Mouse (Mus musculus): ENCODE measurements around the gene Gatad2b. TPM values are rescaled to one million over a fixed set of nuclear protein-coding genes. Genes with fewer than 3 reads are reported as not detected.

Gatad2b gene
- polyA plus RNA-seq, 1 experiment, result 17.5 TPM

DNA sequence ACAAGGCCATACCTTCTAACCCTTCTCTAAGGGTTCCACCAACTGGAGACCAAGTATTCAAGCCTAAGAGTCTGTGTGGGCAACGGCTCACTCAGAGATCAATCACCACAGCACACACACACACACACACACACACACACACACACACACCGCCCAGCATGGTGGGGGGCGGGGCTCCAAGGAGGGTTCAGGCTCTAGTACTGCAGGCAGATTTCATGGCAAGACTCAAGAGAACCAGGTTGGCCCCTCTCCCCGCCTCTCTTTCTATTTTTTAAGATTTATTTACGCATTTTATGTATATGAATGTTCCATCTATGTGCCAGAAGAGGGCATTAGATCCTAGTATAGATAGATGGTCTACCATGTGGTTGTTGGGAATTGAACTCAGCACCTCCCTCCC lies 79.8 kb downstream of the Gatad2b start:
- WGBS, result 52% methylated on average over 5 of the region's 5 CpGs
- Histone ChIP-seq H3K27ac (ENCODE audit: control insufficient read depth, insufficient read depth, low read depth, low read length, poor library complexity) (no peak overlapping the region; the same call in 1 of the 2 replicates), H3K4me1 (ENCODE audit: control insufficient read depth, insufficient read depth, low read length) (no peaks in the 10 kb centered on the region; the same call in 1 of the 2 replicates), H3K4me3 (replicated peaks; ENCODE audit: control insufficient read depth, low read depth, low read length) (no peak overlapping the region)
- TF ChIP-seq POLR2A (IDR thresholded peaks at IDR 0.05; ENCODE audit: borderline replicate concordance, control insufficient read depth, low read depth, low read length) (no peak), CTCF (IDR thresholded peaks at IDR 0.05; ENCODE audit: control insufficient read depth, insufficient read depth, low read length) (no peak)

DNA sequence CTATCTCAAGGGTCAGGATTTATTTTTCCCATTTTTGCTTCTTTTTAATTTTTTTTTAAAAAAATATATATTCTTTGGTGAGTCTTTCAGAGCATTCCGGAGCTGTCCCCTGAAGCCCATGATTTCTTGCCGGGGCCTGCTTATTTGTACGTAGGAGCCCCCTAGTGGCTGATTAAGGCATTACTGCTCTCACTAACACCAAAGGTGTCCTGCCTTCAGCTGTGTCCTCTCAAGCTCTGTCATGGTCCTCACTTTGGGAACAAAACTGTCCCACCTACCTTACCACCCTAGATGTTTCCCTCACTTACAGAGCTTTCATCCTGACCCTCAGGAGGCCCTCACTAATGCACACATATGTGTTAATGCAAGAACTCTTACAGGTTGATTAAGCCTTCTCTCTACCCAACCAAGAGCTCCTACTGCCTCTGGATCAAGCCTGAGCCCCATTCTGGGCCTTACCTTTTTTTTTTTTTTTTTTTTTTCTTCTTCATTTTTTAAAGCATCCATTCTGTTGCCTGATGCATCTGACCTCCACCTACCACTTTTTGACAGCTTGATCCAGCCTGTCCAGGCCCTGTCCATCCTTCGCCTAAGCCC lies 80.6 kb downstream of the Gatad2b start:
- TF ChIP-seq CTCF (IDR thresholded peaks at IDR 0.05; ENCODE audit: control insufficient read depth, insufficient read depth, low read length) (peak; percentile 53), POLR2A (IDR thresholded peaks at IDR 0.05; ENCODE audit: borderline replicate concordance, control insufficient read depth, low read depth, low read length) (no peak)
- Histone ChIP-seq H3K4me3 (replicated peaks; ENCODE audit: control insufficient read depth, low read depth, low read length) (no peak overlapping the region), H3K4me1 (ENCODE audit: control insufficient read depth, insufficient read depth, low read length) (no peaks in the 10 kb centered on the region; the same call in 1 of the 2 replicates), H3K27ac (ENCODE audit: control insufficient read depth, insufficient read depth, low read depth, low read length, poor library complexity) (no peak overlapping the region)
- 24% methylated on average over 4 of the region's 4 CpGs for WGBS

DNA sequence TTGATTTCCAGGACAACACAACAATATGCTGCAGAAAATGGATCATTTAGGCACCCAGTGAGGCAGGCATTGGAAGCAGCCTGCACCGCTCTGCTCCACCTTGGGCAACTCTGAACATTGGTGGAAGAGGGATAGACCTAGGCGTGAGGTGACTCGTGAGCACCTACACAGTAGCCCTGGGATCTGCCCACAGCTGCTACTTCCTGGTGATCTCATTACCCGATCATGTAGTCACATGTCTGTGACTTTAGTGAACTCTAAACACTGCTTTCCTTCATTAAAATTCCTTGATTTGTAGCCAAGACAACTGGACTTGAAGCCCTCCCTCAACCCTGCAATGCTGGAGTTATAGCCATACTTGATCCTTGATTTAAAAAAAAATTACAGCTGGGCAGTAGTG lies 81.4 kb downstream of the Gatad2b start:
- H3K4me1 ChIP-seq (ENCODE audit: control insufficient read depth, insufficient read depth, low read length), result no peaks in the 10 kb centered on the region; the same call in 1 of the 2 replicates

DNA sequence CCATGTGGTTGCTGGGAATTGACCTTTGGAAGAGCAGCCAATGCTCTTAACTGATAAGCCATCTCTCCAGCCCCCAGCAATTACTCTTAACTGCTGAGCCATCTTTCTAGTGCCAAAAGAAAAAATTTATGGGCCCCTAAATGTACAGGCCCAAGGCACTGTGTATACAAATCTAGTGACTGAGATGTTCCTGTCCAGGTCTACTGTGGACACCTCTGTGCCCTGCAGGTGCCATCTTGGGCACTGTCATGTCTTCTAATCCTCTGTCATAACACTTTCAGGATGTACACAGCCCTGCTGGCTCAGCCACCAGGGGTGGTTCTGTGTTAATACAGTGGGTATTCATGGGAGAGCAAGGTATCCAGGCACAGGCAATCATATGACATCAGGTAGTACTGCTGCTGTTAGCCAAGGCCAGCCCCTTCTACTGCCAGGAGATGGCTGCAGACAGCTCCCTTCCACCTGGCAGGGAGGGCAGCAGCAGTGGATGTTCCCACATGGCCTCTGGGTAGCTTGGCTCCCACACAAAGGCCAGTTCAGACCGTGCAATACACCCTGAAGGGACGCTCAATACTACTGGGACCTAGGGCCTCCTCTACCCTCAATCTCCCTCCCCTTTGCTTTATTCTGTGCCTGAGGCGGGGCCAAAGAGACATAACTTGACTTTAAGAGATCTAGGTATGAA lies 82.7 kb downstream of the Gatad2b start:
- Histone ChIP-seq H3K4me3 (replicated peaks; ENCODE audit: control insufficient read depth, low read depth, low read length) (no peak overlapping the region), H3K27ac (ENCODE audit: control insufficient read depth, insufficient read depth, low read depth, low read length, poor library complexity) (no peak overlapping the region), H3K4me1 (ENCODE audit: control insufficient read depth, insufficient read depth, low read length) (no peaks in the 10 kb centered on the region; the same call in 1 of the 2 replicates)
- WGBS, result 81% methylated on average over 3 of the region's 3 CpGs
- TF ChIP-seq CTCF (IDR thresholded peaks at IDR 0.05; ENCODE audit: control insufficient read depth, insufficient read depth, low read length) (no peak), POLR2A (IDR thresholded peaks at IDR 0.05; ENCODE audit: borderline replicate concordance, control insufficient read depth, low read depth, low read length) (no peak)

More for the DNA sequence above, 81.4 kb downstream of the Gatad2b start:
- 73% methylated on average over 4 of the region's 4 CpGs for WGBS
- no peak for TF ChIP-seq CTCF (IDR thresholded peaks at IDR 0.05; ENCODE audit: control insufficient read depth, insufficient read depth, low read length)
- no peak for TF ChIP-seq POLR2A (IDR thresholded peaks at IDR 0.05; ENCODE audit: borderline replicate concordance, control insufficient read depth, low read depth, low read length)
- no peak overlapping the region for H3K4me3 ChIP-seq (replicated peaks; ENCODE audit: control insufficient read depth, low read depth, low read length)
- H3K27ac ChIP-seq (ENCODE audit: control insufficient read depth, insufficient read depth, low read depth, low read length, poor library complexity), result no peak overlapping the region

DNA sequence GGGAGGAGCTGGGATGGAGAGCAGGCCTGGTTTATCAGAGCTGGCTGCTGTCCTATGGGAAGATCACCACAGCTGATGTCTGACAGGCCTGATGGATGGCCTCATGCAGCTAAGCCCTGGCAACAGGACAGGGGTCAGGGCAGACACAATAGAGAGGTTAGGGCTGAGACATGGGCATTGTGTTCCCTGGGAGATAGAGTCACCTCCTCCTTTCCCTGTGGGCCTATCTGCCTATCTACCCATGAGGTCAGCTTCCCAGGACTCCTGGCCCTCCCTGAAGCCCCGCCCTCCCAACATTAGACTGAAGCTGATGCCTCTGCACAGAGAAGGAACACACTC lies 83.2 kb downstream of the Gatad2b start:
- no peak overlapping the region for H3K4me3 ChIP-seq (replicated peaks; ENCODE audit: control insufficient read depth, low read depth, low read length)
- no peak overlapping the region for H3K27ac ChIP-seq (ENCODE audit: control insufficient read depth, insufficient read depth, low read depth, low read length, poor library complexity)
- H3K4me1 ChIP-seq (ENCODE audit: control insufficient read depth, insufficient read depth, low read length), result no peaks in the 10 kb centered on the region; the same call in 1 of the 2 replicates
- TF ChIP-seq POLR2A (IDR thresholded peaks at IDR 0.05; ENCODE audit: borderline replicate concordance, control insufficient read depth, low read depth, low read length) (no peak), CTCF (IDR thresholded peaks at IDR 0.05; ENCODE audit: control insufficient read depth, insufficient read depth, low read length) (no peak)
- WGBS, result 67% methylated on average over 1 of the region's 1 CpGs

DNA sequence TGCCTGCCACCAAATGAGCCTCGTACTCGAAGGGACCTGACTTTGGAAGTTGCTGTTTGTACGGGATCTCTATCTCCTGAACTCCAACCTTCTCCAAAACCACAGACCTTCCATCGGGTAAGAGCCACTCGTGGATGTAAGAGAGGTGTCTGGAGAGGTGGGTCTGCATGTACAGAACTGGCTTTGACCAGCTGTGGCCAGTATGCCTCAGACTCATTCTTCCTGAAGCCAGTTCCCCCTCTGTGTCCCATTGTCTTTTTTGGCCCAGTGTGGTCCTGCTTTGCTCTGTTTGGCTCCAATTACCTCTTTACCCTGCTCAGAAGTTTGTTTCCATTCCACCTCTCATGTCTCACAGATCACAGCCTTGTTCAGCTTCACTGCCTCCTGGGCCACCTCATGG lies 85.5 kb downstream of the Gatad2b start:
- TF ChIP-seq POLR2A (IDR thresholded peaks at IDR 0.05; ENCODE audit: borderline replicate concordance, control insufficient read depth, low read depth, low read length), result no peak
- no peak for TF ChIP-seq CTCF (IDR thresholded peaks at IDR 0.05; ENCODE audit: control insufficient read depth, insufficient read depth, low read length)
- Histone ChIP-seq H3K27ac (ENCODE audit: control insufficient read depth, insufficient read depth, low read depth, low read length, poor library complexity) (no peak overlapping the region), H3K4me3 (replicated peaks; ENCODE audit: control insufficient read depth, low read depth, low read length) (no peak overlapping the region), H3K4me1 (ENCODE audit: control insufficient read depth, insufficient read depth, low read length) (no peaks in the 10 kb centered on the region; the same call in 1 of the 2 replicates)
- 81% methylated on average over 5 of the region's 5 CpGs for WGBS

DNA sequence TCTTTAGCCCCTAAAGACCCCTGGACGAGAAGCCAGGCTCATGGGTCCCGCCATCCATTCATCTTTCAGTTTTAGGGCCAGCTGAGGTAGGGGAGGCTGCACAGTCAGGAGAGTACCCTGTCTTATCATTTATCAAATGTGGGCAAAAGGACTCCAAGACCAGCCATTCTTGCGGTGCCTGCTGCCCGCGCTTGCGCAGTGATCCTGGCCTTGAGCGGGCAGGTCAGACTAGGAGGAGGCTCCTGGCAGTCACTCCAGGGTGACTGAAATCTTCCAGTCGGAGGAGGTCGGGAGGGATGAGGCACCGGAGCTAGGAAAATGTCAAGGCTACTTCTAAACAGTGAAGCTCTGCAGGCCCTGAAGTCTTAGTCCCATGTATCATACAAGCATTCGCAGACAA lies 88.7 kb downstream of the Gatad2b start:
- Histone ChIP-seq H3K4me3 (replicated peaks; ENCODE audit: control insufficient read depth, low read depth, low read length) (no peak overlapping the region), H3K4me1 (ENCODE audit: control insufficient read depth, insufficient read depth, low read length) (peaks cover 2% of the 10 kb centered on the region), H3K27ac (ENCODE audit: control insufficient read depth, insufficient read depth, low read depth, low read length, poor library complexity) (no peak overlapping the region)
- TF ChIP-seq CTCF (IDR thresholded peaks at IDR 0.05; ENCODE audit: control insufficient read depth, insufficient read depth, low read length) (no peak), POLR2A (IDR thresholded peaks at IDR 0.05; ENCODE audit: borderline replicate concordance, control insufficient read depth, low read depth, low read length) (no peak)
- WGBS, result 81% methylated on average over 11 of the region's 11 CpGs

DNA sequence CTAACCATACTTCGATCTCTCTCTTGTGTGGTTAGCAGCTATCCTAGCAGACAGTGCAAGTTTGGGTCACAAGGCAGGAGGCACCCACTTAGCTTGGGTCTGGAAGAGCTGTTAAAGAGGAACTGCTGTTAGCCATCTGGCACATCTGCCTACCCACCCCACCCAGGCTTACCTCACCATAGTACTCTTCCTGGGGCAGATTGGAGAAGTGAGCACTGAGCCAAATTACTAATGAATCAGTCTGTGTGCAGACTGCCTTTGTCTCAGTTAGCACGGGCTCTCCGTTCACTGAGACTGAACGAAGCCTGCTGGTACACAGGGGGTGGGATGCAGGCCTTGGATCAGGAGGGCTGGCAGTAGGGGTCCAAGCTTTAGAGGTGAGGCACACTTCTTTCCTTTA lies 90.7 kb downstream of the Gatad2b start:
- Histone ChIP-seq H3K27ac (ENCODE audit: control insufficient read depth, insufficient read depth, low read depth, low read length, poor library complexity) (peak overlapping the region; percentile 37; the same call in 1 of the 2 replicates), H3K4me1 (ENCODE audit: control insufficient read depth, insufficient read depth, low read length) (peaks cover 4% of the 10 kb centered on the region), H3K4me3 (replicated peaks; ENCODE audit: control insufficient read depth, low read depth, low read length) (no peak overlapping the region)
- TF ChIP-seq CTCF (IDR thresholded peaks at IDR 0.05; ENCODE audit: control insufficient read depth, insufficient read depth, low read length) (no peak), POLR2A (IDR thresholded peaks at IDR 0.05; ENCODE audit: borderline replicate concordance, control insufficient read depth, low read depth, low read length) (no peak)
- 8% methylated on average over 4 of the region's 4 CpGs for WGBS

Data from bone marrow, adult 2 months (tissue).